Mouse (Mus musculus): ENCODE measurements around the gene Olfr279. TPM values are rescaled to one million over a fixed set of nuclear protein-coding genes. Genes with fewer than 3 reads are reported as not detected.

The Olfr279 gene
- total RNA-seq, 2 experiments from 2014 or later: not detected

DNA sequence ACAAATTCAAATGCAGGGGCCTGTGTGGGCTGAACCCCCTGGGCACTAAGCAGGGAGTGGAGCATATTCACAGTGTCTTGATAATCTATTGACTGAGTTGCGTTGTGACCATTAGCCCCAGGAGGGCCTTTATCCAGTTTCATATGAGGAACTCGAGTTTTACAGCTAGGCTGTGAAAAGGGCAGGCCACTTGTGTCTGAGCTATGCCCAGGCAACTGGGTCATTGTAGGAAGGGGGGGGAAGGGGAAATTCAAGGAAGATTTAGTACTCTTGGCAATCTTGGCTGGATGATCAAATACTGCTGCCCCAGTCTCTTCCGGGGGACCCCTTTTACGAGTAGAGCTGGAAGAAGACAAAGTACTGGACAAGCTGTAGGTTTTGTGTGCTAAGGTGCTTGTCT is 51.1 kb downstream of the Olfr279 start:
- no peak for DNase-seq (ENCODE audit: low spot score in 2 of 2)

DNA sequence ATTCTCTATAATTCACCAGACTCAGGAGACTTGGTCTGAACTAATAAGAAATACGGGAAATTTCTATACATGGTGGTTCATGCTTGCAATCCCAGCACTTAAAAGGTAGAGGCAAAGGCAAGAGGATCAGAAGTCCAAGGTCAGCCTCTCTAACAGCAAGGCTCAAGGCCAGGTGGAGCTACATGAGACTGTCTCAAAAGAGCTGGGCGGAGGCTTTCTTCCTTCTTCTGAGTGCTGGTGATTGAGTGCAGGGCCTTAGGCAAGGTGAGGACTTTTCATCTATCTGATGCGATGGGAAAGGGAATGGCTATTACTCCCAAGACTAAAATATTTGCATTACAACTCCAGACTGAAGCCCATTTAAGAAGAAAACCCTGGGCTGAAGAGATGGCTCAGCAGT is 52.9 kb downstream of the Olfr279 start:
- DNase-seq (ENCODE audit: low spot score in 2 of 2): no peak

DNA sequence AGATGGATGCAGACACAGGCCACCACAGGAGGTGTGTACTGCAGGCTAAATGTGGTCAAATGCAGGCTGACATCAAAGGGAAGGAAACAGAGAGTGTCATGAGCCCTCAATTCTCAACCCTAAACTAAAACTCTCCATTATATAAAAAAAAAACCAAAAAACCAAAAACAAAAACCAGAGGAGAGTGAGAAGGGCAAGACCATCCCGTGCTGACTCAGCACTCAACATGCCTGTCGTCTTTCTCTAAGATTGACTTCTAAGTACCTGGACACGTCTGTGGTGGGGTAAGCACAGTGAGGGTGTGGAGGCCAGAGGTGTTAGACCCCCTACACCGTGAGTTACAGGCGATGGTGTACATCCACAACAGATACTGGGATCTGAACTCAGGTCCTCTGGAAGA is 54.6 kb downstream of the Olfr279 start:
- no peak for DNase-seq (ENCODE audit: low spot score in 2 of 2)

Small RNA genes within 50 kb of the gene (microRNA-seq; reads per million reads assigned to microRNA genes)
- gene Mir1291: 5.8 reads per million, percentile 16 among the genes with 10 or more reads in this experiment

Other genes starting within 250 kb of the Olfr279 start
- gene H1fnt, start 235.1 kb upstream of the Olfr279 start, total RNA-seq (2021): not detected
- gene Zfp641, start 196.2 kb upstream of the Olfr279 start, total RNA-seq (2021): 1 to 10 TPM; 8.4 to 8.8 TPM
- gene Olfr285, start 175.0 kb upstream of the Olfr279 start, total RNA-seq (2021): not detected
- gene Olfr284, start 151.4 kb upstream of the Olfr279 start, total RNA-seq (2021): not detected
- gene Olfr283, start 111.5 kb upstream of the Olfr279 start, total RNA-seq (2021): not detected
- not detected for gene Olfr282, start 61.2 kb upstream of the Olfr279 start, total RNA-seq (2021)
- not detected for gene Olfr281, start 39.8 kb upstream of the Olfr279 start, total RNA-seq (2021)
- not detected for gene OR5BS1P, start 22.5 kb upstream of the Olfr279 start, total RNA-seq (2021)
- not detected for gene Lalba, start 9.7 kb upstream of the Olfr279 start, total RNA-seq (2021)
- gene Kansl2, start 41.9 kb downstream of the Olfr279 start, total RNA-seq (2021): 10 to 100 TPM; 85.3 to 94.8 TPM
- 10 to 100 TPM; 52.8 to 65.1 TPM for gene Ccnt1, start 78.5 kb downstream of the Olfr279 start, total RNA-seq (2021)
- gene 4930415O20Rik, start 78.6 kb downstream of the Olfr279 start, total RNA-seq (2021): under 1 TPM in 1 of 2 experiments, not detected in 1; 0.62 TPM
- gene Adcy6, start 117.7 kb downstream of the Olfr279 start, total RNA-seq (2021): 10 to 100 TPM; 78.0 to 83.3 TPM
- gene Cacnb3, start 138.4 kb downstream of the Olfr279 start, total RNA-seq (2021): 10 to 100 TPM; 28.6 to 34.5 TPM
- gene Ddx23, start 170.5 kb downstream of the Olfr279 start, total RNA-seq (2021): 10 to 100 TPM; 76.4 to 85.9 TPM
- gene Rnd1, start 185.1 kb downstream of the Olfr279 start, total RNA-seq (2021): 1 to 10 TPM; 1.1 to 1.9 TPM
- under 1 TPM; 0.48 to 0.87 TPM for gene Ccdc65, start 215.8 kb downstream of the Olfr279 start, total RNA-seq (2021)
- gene Fkbp11, start 235.8 kb downstream of the Olfr279 start, total RNA-seq (2021): 10 to 100 TPM; 15.9 to 19.1 TPM

Data from adrenal gland, postnatal 4 days (tissue).